Mouse (Mus musculus): Measurements from ENCODE around the gene Dst. TPM values are rescaled to one million over a fixed set of nuclear protein-coding genes. Genes with fewer than 3 reads are reported as not detected.

The Dst gene
- polyA plus RNA-seq, 1 experiment = 55.8 TPM

- Histone ChIP-seq H3K27me3 (replicated peaks; ENCODE audit: control insufficient read depth, insufficient read depth, low read length) (no peaks in the 10 kb centered on the region), H3K27ac (ENCODE audit: insufficient read depth, low read depth, low read length) (no peak overlapping the region), H3K4me1 (ENCODE audit: control insufficient read depth, insufficient read depth, low read length) (no peaks in the 10 kb centered on the region; the same call in 1 of the 2 replicates), H3K36me3 (ENCODE audit: control insufficient read depth, insufficient read depth, low read length) (no peaks in the 10 kb centered on the region), H3K4me3 (ENCODE audit: insufficient read depth, low read depth, low read length) (no peak overlapping the region)
- 80% methylated on average over 3 of the region's 3 CpGs for WGBS
- DNase-seq = no peak
- TF ChIP-seq CTCF (conservative IDR thresholded peaks at IDR 0.05; ENCODE audit: insufficient read depth, insufficient read length, low read depth, low read length) = no peak
- TF ChIP-seq POLR2A (IDR thresholded peaks at IDR 0.05; ENCODE audit: low read depth, low read length) = no peak
Measured at GRCm38 (mm10) chr1:34099439-34099838, 191.4 kb downstream of the Dst start.

GRCm38 (mm10) chr1:34100385-34100784 lies 192.4 kb downstream of the Dst start:
- no peak overlapping the region for H3K27ac ChIP-seq (ENCODE audit: insufficient read depth, low read depth, low read length)
- H3K27me3 ChIP-seq (replicated peaks; ENCODE audit: control insufficient read depth, insufficient read depth, low read length) = no peaks in the 10 kb centered on the region
- TF ChIP-seq POLR2A (IDR thresholded peaks at IDR 0.05; ENCODE audit: low read depth, low read length) (no peak), CTCF (conservative IDR thresholded peaks at IDR 0.05; ENCODE audit: insufficient read depth, insufficient read length, low read depth, low read length) (no peak)
- H3K4me3 ChIP-seq (ENCODE audit: insufficient read depth, low read depth, low read length) = no peak overlapping the region
- WGBS = 60% methylated on average over 4 of the region's 4 CpGs
- H3K36me3 ChIP-seq (ENCODE audit: control insufficient read depth, insufficient read depth, low read length) = no peaks in the 10 kb centered on the region
- no peaks in the 10 kb centered on the region; the same call in 1 of the 2 replicates for H3K4me1 ChIP-seq (ENCODE audit: control insufficient read depth, insufficient read depth, low read length)
- DNase-seq = no peak

GRCm38 (mm10) chr1:34102604-34103003 lies 194.6 kb downstream of the Dst start:
- Histone ChIP-seq H3K4me3 (ENCODE audit: insufficient read depth, low read depth, low read length) (no peak overlapping the region), H3K36me3 (ENCODE audit: control insufficient read depth, insufficient read depth, low read length) (no peaks in the 10 kb centered on the region), H3K27me3 (replicated peaks; ENCODE audit: control insufficient read depth, insufficient read depth, low read length) (no peaks in the 10 kb centered on the region), H3K4me1 (ENCODE audit: control insufficient read depth, insufficient read depth, low read length) (no peaks in the 10 kb centered on the region; the same call in 1 of the 2 replicates), H3K27ac (ENCODE audit: insufficient read depth, low read depth, low read length) (no peak overlapping the region)
- no peak for TF ChIP-seq CTCF (conservative IDR thresholded peaks at IDR 0.05; ENCODE audit: insufficient read depth, insufficient read length, low read depth, low read length)
- DNase-seq = peak; percentile 50
- 75% methylated on average over 2 of the region's 2 CpGs for WGBS

- WGBS = 75% methylated on average over 3 of the region's 3 CpGs
- DNase-seq = no peak
- H3K27me3 ChIP-seq (replicated peaks; ENCODE audit: control insufficient read depth, insufficient read depth, low read length) = no peaks in the 10 kb centered on the region
- no peaks in the 10 kb centered on the region; the same call in 1 of the 2 replicates for H3K4me1 ChIP-seq (ENCODE audit: control insufficient read depth, insufficient read depth, low read length)
- TF ChIP-seq CTCF (conservative IDR thresholded peaks at IDR 0.05; ENCODE audit: insufficient read depth, insufficient read length, low read depth, low read length) (no peak), POLR2A (IDR thresholded peaks at IDR 0.05; ENCODE audit: low read depth, low read length) (no peak)
- H3K4me3 ChIP-seq (ENCODE audit: insufficient read depth, low read depth, low read length) = no peak overlapping the region
- H3K27ac ChIP-seq (ENCODE audit: insufficient read depth, low read depth, low read length) = peak overlapping the region; percentile 86
- H3K36me3 ChIP-seq (ENCODE audit: control insufficient read depth, insufficient read depth, low read length) = no peaks in the 10 kb centered on the region
Measured at GRCm38 (mm10) chr1:34103176-34103575, 195.2 kb downstream of the Dst start.

GRCm38 (mm10) chr1:34103713-34104172 lies 195.7 kb downstream of the Dst start:
- DNase-seq = peak; percentile 35
- 11% methylated on average over 3 of the region's 3 CpGs for WGBS
- Histone ChIP-seq H3K4me1 (ENCODE audit: control insufficient read depth, insufficient read depth, low read length) (no peaks in the 10 kb centered on the region; the same call in 1 of the 2 replicates), H3K4me3 (ENCODE audit: insufficient read depth, low read depth, low read length) (no peak overlapping the region), H3K27ac (ENCODE audit: insufficient read depth, low read depth, low read length) (peak overlapping the region; percentile 86), H3K36me3 (ENCODE audit: control insufficient read depth, insufficient read depth, low read length) (no peaks in the 10 kb centered on the region), H3K27me3 (replicated peaks; ENCODE audit: control insufficient read depth, insufficient read depth, low read length) (no peaks in the 10 kb centered on the region)
- TF ChIP-seq CTCF (conservative IDR thresholded peaks at IDR 0.05; ENCODE audit: insufficient read depth, insufficient read length, low read depth, low read length) = no peak
- TF ChIP-seq POLR2A (IDR thresholded peaks at IDR 0.05; ENCODE audit: low read depth, low read length) = no peak

- Histone ChIP-seq H3K4me1 (ENCODE audit: control insufficient read depth, insufficient read depth, low read length) (no peaks in the 10 kb centered on the region; the same call in 1 of the 2 replicates), H3K4me3 (ENCODE audit: insufficient read depth, low read depth, low read length) (no peak overlapping the region), H3K27ac (ENCODE audit: insufficient read depth, low read depth, low read length) (no peak overlapping the region), H3K36me3 (ENCODE audit: control insufficient read depth, insufficient read depth, low read length) (no peaks in the 10 kb centered on the region), H3K27me3 (replicated peaks; ENCODE audit: control insufficient read depth, insufficient read depth, low read length) (no peaks in the 10 kb centered on the region)
- WGBS = 41% methylated on average over 8 of the region's 8 CpGs
- TF ChIP-seq POLR2A (IDR thresholded peaks at IDR 0.05; ENCODE audit: low read depth, low read length) = no peak
- no peak for TF ChIP-seq CTCF (conservative IDR thresholded peaks at IDR 0.05; ENCODE audit: insufficient read depth, insufficient read length, low read depth, low read length)
- no peak for DNase-seq
Measured at GRCm38 (mm10) chr1:34104846-34105245, 196.8 kb downstream of the Dst start.

GRCm38 (mm10) chr1:34106606-34107005 lies 198.6 kb downstream of the Dst start:
- no peaks in the 10 kb centered on the region for H3K27me3 ChIP-seq (replicated peaks; ENCODE audit: control insufficient read depth, insufficient read depth, low read length)
- 53% methylated on average over 8 of the region's 8 CpGs for WGBS
- H3K4me3 ChIP-seq (ENCODE audit: insufficient read depth, low read depth, low read length) = no peak overlapping the region
- no peak for DNase-seq
- H3K4me1 ChIP-seq (ENCODE audit: control insufficient read depth, insufficient read depth, low read length) = peaks cover 8% of the 10 kb centered on the region; the same call in 1 of the 2 replicates
- TF ChIP-seq POLR2A (IDR thresholded peaks at IDR 0.05; ENCODE audit: low read depth, low read length) = no peak
- no peak for TF ChIP-seq CTCF (conservative IDR thresholded peaks at IDR 0.05; ENCODE audit: insufficient read depth, insufficient read length, low read depth, low read length)
- H3K27ac ChIP-seq (ENCODE audit: insufficient read depth, low read depth, low read length) = 0 out of 2 replicates have a peak overlapping the region, but pooled peaks have one; percentile 34
- no peaks in the 10 kb centered on the region for H3K36me3 ChIP-seq (ENCODE audit: control insufficient read depth, insufficient read depth, low read length)

Data from kidney, adult 2 months (tissue).